Mouse (Mus musculus) left cerebral cortex, adult 18-20 months (tissue): Measurements from ENCODE around the gene Rai1. TPM values are rescaled to one million over a fixed set of nuclear protein-coding genes. Genes with fewer than 3 reads are reported as not detected.

Source experiments
- DNase-seq, 2 experiments: peaks; one replicate each; pipeline ENCODE4 v3.0.0; 2021 to 2022; ENCODE audit warnings: low spot score in 2 of 2, mixed read lengths in 1 of 2
- total RNA-seq, 2 experiments: library from RNA; stranded (reverse); gene quantifications; 2 replicates each; pipeline ENCODE4 v1.2.3; 2021

The Rai1 gene
- total RNA-seq, 2 experiments from 2014 or later: 74.0 to 76.1 TPM

GRCm38 (mm10) chr11:60122611-60123010 lies 17.8 kb downstream of the Rai1 start:
- DNase-seq: no peak

GRCm38 (mm10) chr11:60127048-60127447 lies 22.2 kb downstream of the Rai1 start:
- no peak for DNase-seq

GRCm38 (mm10) chr11:60127863-60128512 lies 23.2 kb downstream of the Rai1 start:
- no peak for DNase-seq

- no peak for DNase-seq
Measured at GRCm38 (mm10) chr11:60130516-60130915, 25.7 kb downstream of the Rai1 start.

DNA sequence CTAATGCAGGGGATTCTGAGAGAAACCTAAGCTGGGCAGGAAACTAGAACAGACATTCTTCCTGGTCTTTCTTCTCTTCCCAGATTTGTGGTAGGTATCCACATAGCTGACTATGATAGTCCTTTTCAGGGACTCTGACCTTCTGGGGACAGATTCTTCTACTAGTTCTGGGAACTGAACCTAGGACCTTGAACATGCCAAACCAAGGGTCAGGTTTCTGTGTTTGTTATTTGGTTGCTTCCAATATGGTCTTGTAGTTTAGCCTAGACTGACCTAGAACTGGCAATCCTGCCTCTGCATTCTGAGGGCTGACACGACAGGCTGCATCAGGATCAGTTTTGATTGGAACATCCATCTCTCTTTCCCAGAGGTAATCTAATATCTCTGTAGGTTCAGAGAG lies 27.2 kb downstream of the Rai1 start:
- no peak for DNase-seq

- no peak for DNase-seq
Measured at GRCm38 (mm10) chr11:60136491-60136890, 31.7 kb downstream of the Rai1 start.

GRCm38 (mm10) chr11:60137170-60137569 lies 32.4 kb downstream of the Rai1 start:
- DNase-seq: no peak

GRCm38 (mm10) chr11:60139141-60139733 lies 34.4 kb downstream of the Rai1 start:
- DNase-seq: peak; percentile 61 to 66

- DNase-seq: peak; percentile 54 to 65
Measured at GRCm38 (mm10) chr11:60139734-60140371, 35.0 kb downstream of the Rai1 start.

- no peak for DNase-seq
Measured at GRCm38 (mm10) chr11:60140586-60141284, 35.9 kb downstream of the Rai1 start.

DNA sequence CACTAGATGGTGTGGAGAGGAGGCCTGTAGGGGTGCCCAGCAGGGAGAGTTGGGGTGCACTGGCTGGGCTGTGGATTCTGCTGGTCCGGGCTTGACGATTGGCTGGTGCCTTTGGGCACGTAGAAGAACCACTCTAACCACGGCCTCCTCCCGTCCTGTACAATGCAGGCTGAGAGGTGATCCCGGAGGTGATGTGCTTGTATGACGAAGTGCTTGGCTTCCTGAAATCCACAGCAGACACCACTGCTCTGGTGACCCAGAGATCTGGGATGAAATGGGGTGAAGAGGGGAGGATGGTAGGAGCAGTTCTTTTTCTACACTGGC lies 36.4 kb downstream of the Rai1 start:
- DNase-seq: no peak

DNA sequence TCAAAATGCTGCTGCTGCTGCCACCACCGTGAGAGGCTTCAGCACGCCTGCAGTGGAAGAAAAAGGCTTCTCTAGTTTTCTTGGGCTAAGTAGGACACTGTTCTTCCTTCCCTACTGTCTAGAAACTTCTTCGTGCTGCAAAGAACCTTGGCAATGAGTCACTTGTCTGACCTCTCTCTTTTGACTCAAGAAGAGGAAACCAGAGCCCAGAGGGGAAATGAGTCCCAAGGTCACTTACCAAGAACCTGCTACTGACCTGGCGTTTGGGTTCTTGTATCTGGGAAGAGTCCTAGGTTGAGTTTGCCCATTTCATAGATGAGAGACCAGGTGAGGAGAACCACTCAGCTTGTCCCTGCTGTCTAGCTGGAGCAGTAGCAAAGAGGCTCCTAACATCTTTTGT lies 38.3 kb downstream of the Rai1 start:
- DNase-seq: no peak

- DNase-seq: no peak
Measured at GRCm38 (mm10) chr11:60146170-60146569, 41.4 kb downstream of the Rai1 start.

DNA sequence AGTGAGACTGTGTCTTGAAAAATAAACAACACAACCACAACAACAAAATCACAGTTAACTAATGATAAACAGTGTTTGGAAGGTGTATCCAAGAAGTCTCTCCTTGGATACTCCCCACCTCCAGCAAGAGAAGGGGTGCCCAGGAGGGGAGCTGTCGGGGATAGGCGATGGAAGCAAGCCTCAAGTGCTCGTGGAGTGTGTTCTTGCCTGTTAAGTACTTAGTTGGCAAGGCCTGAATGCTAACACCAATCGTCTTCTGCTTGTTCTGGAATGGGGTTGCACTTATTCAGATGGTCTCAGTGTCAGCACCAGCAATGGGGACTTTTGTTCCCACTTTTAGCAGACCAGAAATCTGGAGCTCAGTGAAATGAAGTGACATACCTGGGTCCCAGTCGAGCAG lies 43.8 kb downstream of the Rai1 start:
- no peak for DNase-seq

DNA sequence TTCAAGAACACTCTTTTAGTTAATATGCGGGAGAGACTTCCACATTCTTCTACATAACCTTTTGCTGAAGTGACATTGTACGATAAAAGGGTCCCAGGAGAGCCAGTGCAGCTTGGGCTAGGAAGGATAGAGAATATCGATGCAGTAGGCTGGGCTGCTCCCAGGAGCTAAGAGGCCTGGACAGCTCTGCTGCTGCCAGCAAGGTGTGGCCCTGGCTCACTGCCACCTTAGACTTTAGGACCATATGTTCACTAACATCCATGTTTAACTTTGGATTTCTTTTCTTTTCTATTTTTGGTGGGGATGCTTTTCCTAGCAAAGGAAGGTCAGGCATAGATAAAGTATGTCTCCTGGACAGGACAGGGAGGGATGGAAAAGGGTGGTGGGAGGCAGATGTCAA lies 44.3 kb downstream of the Rai1 start:
- DNase-seq: no peak

GRCm38 (mm10) chr11:60150677-60151076 lies 45.9 kb downstream of the Rai1 start:
- no peak for DNase-seq

GRCm38 (mm10) chr11:60152339-60152738 lies 47.5 kb downstream of the Rai1 start:
- no peak for DNase-seq

- no peak for DNase-seq
Measured at GRCm38 (mm10) chr11:60153936-60154335, 49.1 kb downstream of the Rai1 start.

DNA sequence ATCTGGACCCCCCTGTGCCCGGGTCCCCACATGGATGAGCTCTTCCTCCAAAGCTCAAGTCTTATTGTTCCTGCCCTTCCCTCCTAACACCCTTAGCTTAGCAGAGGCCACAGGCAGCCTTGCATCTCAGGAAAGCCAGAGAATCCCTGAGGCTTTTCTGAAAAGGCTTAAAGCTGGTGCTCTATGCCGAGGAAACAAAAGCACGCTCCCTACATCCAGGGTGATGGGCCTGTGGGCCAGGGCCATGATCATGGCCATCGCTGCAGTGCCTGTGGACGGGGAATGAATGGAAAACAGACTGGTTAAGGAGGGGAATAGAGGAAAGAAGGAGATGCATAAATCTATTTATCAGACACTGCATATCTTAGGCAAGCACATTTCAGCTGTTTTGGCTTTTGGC lies 50.9 kb downstream of the Rai1 start:
- no peak for DNase-seq

DNA sequence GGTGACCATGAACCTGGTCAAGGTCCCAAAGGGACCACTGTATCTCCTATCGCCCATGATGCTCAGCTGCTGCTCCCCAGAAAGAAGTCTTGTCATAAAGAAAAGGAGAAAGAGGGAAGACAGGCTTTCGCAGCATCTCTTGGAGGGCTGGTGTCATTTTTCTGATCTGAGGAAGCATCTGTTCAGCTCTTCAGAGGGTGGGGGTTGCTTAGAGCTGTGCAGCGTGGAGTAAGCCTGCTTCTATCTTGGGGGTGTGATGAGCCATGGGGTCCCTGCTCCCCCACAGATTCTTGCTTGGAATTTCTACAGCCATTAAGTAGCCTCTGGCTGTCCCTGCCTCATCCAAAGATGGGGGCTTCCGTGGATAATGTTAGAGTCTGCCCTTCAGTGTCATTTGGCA lies 53.5 kb downstream of the Rai1 start:
- DNase-seq: no peak

GRCm38 (mm10) chr11:60159955-60160354 lies 55.1 kb downstream of the Rai1 start:
- DNase-seq: no peak

DNA sequence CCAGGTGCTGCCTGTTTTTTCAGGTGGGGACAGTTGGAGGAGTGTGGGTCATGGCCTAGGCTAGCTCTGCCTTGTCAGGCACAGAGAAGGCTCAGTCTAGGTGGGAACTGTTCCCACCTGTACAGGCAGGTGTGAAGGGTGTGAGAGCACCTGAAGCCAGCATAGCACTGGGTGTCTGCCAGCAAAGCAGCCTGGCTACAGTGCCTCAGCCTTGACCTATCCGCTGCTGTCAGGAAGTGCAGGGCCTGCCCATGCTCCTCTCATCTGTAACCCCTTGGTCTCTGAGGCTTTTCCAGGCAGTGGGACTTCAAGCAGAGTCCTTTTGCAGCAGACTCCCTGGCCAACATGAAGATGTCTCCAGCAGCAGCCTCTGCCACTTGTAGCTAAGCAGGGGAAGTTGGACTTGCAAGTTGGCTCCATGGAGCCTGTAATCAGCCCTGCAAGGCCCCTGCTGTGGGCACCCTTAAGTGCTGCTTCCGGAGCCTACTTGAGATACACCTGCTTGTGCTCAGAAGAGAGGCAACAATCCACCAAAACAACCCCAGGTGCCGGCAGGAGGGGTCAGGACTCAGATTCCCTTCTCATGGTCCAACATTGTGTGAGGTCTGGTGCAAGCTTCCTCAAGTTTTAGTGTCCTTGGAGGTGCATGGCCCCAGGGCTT lies 55.8 kb downstream of the Rai1 start:
- DNase-seq: no peak
